Mouse (Mus musculus): Measurements from ENCODE around the gene Gimap1. TPM values are rescaled to one million over a fixed set of nuclear protein-coding genes. Genes with fewer than 3 reads are reported as not detected.

The Gimap1 gene
- polyA plus RNA-seq, 1 experiment from 2014 or later: 19.7 TPM

DNA sequence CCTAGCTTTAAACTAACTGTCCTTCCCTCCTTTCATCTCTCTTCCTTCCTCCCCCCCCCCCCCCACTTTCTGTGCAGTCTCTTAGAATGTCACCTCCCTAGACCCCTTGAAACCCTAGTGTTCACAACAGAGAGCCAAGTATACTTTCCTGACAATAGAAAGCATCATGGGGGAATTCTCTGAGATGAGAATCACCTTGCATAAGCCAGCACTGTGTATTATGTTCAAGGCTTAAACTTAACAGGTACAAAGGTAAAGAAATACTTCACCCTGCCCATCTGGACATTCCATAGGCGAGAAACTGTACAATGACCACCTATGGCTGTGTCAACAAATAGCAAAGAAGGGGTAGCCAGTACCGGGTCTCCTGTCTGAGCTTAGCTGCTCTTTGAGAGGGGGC is 6.6 kb downstream of the Gimap1 start:
- Histone ChIP-seq H3K4me1 (ENCODE audit: control insufficient read depth, insufficient read depth, low read length) (peaks cover 16% of the 10 kb centered on the region), H3K27ac (ENCODE audit: low read length) (peak overlapping the region; percentile 57), H3K27me3 (ENCODE audit: control insufficient read depth, insufficient read depth, low read length) (peaks cover 15% of the 10 kb centered on the region), H3K9me3 (replicated peaks; ENCODE audit: control insufficient read depth, low read length) (no peaks in the 10 kb centered on the region), H3K36me3 (ENCODE audit: control insufficient read depth, insufficient read depth, low read length) (no peaks in the 10 kb centered on the region), H3K4me2 (ENCODE audit: low read depth, low read length) (0 out of 2 replicates have a peak overlapping the region, but pooled peaks have one; percentile 5), H3K4me3 (replicated peaks; ENCODE audit: low read length) (no peak overlapping the region), H3K9ac (ENCODE audit: low read length) (peak overlapping the region; percentile 35; the same call in 1 of the 2 replicates)
- 44% methylated on average over 2 of the region's 2 CpGs for WGBS
- no peak for ATAC-seq (ENCODE audit: insufficient read depth, low FRiP score)

DNA sequence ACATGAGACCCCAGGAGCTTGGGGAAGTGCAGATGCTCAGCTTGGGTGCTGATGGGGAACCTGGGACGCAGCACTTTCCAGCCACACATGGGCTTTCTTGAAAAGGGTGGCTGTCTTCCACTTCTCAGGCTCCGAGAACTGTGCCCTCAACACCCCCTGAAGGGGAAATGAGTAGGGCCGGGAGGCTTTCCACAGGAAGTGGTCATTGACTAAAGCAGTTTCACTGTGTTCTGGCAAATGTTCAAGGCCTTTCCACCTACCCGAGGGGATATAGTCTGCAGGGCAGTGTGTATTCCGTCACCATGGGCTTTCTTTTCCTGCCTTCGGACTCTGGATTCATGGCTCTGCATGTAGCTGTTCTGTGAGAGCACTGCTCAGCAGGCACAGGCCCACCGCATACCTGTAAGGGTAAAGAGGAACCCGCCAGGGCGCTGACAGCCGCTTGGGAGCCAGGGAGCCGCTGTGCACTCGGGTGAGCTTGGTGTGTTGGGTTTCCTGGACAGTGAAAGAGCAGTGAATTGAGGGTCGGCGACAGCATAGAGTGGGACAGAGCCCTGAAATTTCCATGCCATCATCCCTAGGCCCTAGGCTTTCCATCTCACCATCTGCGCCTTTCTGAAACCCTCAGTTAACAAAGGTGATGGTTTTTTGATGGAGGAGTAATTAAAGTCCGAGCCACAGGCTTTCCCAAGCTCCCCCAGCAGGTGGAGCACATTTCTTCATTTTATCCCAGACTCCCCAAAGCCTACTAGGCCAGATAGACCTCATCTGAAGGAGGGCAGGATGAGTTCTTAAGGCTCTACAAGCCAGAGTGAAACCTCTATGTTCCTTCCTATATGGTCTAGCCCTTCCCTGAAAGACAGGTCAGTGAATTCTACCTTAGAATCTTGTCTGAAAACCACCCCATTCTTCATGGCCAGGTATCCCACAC is 7.4 kb downstream of the Gimap1 start, which contains the start of gene Gimap5:
Gimap5 (plus strand) TSS at position 239 of the 931 bp plus-strand sequence.
- peak within 1 kb of the TSS; percentile 18; the same call in 1 of the 2 replicates for H3K4me3 ChIP-seq (replicated peaks; ENCODE audit: low read length)
- H3K4me2 ChIP-seq (ENCODE audit: low read depth, low read length): peak within 1 kb of the TSS; percentile 24; the same call in 1 of the 2 replicates
- 43% methylated on average over 16 of the region's 16 CpGs for WGBS
- H3K36me3 ChIP-seq (ENCODE audit: control insufficient read depth, insufficient read depth, low read length): no peaks in the 10 kb centered on the region
- peak within 1 kb of the TSS; percentile 47; the same call in 1 of the 2 replicates for H3K9ac ChIP-seq (ENCODE audit: low read length)
- H3K9me3 ChIP-seq (replicated peaks; ENCODE audit: control insufficient read depth, low read length): no peaks in the 10 kb centered on the region
- H3K27me3 ChIP-seq (ENCODE audit: control insufficient read depth, insufficient read depth, low read length): peaks cover 15% of the 10 kb centered on the region
- H3K4me1 ChIP-seq (ENCODE audit: control insufficient read depth, insufficient read depth, low read length): peaks cover 16% of the 10 kb centered on the region
- no peak for ATAC-seq (ENCODE audit: insufficient read depth, low FRiP score)
- H3K27ac ChIP-seq (ENCODE audit: low read length): peak within 1 kb of the TSS; percentile 74

DNA sequence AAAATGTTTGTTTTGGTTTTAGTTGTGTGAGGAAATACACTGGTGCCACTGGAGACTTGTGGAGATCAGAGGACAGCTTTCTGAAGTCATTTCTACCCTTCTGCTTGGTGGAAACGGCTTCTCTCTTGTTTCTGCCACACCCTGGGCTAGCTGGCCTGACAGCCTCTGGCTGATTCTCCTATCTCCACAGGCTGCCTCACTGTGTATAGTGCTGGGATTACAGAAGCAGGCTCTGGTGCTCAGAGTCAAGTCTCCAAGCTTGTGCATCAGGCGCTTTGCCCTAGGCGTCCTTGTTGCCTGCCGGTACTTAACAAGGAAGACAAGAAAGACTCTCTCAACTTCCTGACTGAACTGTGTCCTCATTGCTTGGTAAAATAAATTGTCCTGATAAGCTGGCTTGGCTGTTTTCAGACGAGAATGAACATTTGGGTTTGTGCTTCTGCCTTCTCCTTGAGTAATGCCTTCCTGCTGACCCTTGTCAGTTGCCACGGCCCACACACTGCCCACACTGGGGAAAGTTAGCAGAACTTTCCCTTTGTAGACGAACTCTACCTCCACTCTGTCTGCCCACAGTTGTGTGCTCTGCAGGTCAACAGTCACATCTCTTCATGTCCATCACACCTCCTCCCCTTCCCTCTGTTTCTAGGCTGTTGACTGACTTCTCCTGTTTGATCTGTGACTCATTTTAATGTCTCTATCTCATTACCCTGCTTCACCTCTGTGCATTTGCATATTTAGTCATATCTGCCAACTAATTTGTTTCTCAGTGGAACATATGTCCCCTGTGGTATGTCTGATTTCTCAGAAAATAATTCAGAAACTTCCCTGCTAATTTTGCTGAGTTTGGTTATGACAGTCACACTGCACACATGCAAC is 8.5 kb downstream of the Gimap1 start:
- H3K4me2 ChIP-seq (ENCODE audit: low read depth, low read length): peak overlapping the region; percentile 24; the same call in 1 of the 2 replicates
- H3K27me3 ChIP-seq (ENCODE audit: control insufficient read depth, insufficient read depth, low read length): peaks cover 11% of the 10 kb centered on the region
- 36% methylated on average over 7 of the region's 7 CpGs for WGBS
- H3K9me3 ChIP-seq (replicated peaks; ENCODE audit: control insufficient read depth, low read length): no peaks in the 10 kb centered on the region
- ATAC-seq (ENCODE audit: insufficient read depth, low FRiP score): no peak
- H3K4me3 ChIP-seq (replicated peaks; ENCODE audit: low read length): peak overlapping the region; percentile 18; the same call in 1 of the 2 replicates
- H3K36me3 ChIP-seq (ENCODE audit: control insufficient read depth, insufficient read depth, low read length): no peaks in the 10 kb centered on the region
- peak overlapping the region; percentile 39; the same call in 1 of the 2 replicates for H3K9ac ChIP-seq (ENCODE audit: low read length)
- peak overlapping the region; percentile 74 for H3K27ac ChIP-seq (ENCODE audit: low read length)
- peaks cover 11% of the 10 kb centered on the region for H3K4me1 ChIP-seq (ENCODE audit: control insufficient read depth, insufficient read depth, low read length)

DNA sequence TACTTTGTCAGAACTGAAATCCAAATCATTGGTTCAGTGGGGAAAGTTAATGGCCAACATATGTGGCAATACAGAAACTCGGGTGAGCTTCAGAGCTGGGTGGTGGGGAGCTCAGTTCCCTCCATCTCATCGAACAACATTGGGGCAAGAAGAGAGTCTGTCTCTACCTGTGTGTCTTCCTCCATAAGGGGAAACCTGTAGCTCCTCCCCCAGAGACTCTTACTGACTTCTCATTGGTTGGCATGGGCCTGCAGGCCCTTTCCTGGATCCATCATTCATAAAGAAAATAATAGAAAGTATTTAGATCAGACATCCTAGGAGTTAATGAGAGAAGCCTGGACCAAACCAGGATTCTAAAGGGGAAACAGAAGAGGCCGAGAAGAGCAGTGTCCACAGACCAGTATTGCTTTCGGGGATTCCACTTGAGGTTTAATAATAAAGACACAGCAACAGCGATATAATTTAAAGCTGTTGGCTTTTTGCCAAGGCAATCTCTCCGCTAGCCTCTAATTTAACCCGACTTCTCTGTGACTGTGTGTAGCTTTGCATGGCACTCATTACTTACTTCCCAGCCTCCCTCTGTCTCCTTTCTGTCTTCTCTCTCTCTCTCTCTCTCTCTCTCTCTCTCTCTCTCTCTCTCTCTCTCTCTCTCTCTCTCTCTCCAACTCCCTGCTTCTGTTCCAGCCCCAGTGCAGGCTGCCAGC is 24.9 kb downstream of the Gimap1 start:
- Histone ChIP-seq H3K4me1 (ENCODE audit: control insufficient read depth, insufficient read depth, low read length) (no peaks in the 10 kb centered on the region), H3K9ac (ENCODE audit: low read length) (no peak overlapping the region), H3K36me3 (ENCODE audit: control insufficient read depth, insufficient read depth, low read length) (no peaks in the 10 kb centered on the region), H3K4me3 (replicated peaks; ENCODE audit: low read length) (no peak overlapping the region), H3K9me3 (replicated peaks; ENCODE audit: control insufficient read depth, low read length) (no peaks in the 10 kb centered on the region), H3K27me3 (ENCODE audit: control insufficient read depth, insufficient read depth, low read length) (no peaks in the 10 kb centered on the region), H3K27ac (ENCODE audit: low read length) (no peak overlapping the region), H3K4me2 (ENCODE audit: low read depth, low read length) (no peak overlapping the region)
- 59% methylated on average over 7 of the region's 7 CpGs for WGBS
- no peak for ATAC-seq (ENCODE audit: insufficient read depth, low FRiP score)

DNA sequence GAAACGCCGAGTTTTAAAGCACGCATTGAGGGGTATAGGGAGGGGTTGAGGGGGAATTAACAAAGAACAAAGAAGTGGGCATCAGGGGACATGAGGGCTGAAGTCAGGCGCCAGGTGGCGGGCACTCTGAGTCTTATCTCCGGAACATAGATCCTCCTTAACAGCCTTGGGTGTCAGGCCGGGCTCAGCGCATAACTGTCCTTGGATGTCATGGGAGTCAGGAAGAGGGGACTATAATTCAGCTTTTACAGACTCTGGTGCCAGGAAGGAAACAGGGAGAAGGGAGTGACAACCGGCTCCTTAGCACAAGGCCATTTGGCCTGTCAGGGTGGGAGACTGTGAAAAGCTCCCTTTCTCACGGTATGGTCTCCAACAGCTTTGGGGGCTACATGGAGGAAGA is 25.6 kb downstream of the Gimap1 start:
- H3K36me3 ChIP-seq (ENCODE audit: control insufficient read depth, insufficient read depth, low read length): no peaks in the 10 kb centered on the region
- H3K4me2 ChIP-seq (ENCODE audit: low read depth, low read length): no peak overlapping the region
- no peak overlapping the region for H3K4me3 ChIP-seq (replicated peaks; ENCODE audit: low read length)
- no peaks in the 10 kb centered on the region for H3K4me1 ChIP-seq (ENCODE audit: control insufficient read depth, insufficient read depth, low read length)
- no peak overlapping the region for H3K9ac ChIP-seq (ENCODE audit: low read length)
- no peak for ATAC-seq (ENCODE audit: insufficient read depth, low FRiP score)
- no peaks in the 10 kb centered on the region for H3K9me3 ChIP-seq (replicated peaks; ENCODE audit: control insufficient read depth, low read length)
- WGBS: 94% methylated on average over 10 of the region's 10 CpGs
- H3K27ac ChIP-seq (ENCODE audit: low read length): no peak overlapping the region
- H3K27me3 ChIP-seq (ENCODE audit: control insufficient read depth, insufficient read depth, low read length): no peaks in the 10 kb centered on the region

DNA sequence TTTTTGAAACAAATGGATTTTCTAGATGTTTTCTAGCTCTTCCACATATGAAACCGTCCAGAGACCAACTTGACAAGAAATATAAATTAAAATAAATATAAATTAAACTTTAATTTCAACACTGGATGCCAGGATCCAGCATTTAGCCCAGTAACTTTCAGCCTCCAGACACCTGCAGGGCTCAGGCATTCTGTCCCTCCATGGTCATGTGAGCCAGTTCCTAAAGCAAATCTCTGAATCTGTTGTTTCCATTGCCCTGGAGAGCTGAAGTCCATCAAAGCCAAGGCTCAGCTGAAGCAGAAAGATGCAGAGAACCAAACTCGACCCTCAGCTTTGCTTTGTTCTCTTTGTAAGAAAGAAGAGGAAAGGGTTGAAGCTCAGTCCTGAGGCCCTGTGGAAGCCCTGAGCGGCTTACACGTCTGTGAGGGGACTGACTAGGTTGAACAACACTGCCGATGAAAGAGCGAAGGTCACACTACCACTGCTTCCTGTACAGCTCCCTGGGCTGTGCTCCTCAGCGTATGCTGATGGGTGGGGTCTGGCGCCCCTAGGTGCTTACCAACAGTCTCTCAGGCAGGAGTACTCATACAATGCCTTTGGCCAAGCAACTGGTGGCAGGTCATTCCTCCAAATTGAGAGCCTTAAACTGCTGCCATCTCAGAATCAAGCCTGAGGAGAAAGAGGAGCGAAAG is 29.5 kb downstream of the Gimap1 start:
- Histone ChIP-seq H3K27ac (ENCODE audit: low read length) (no peak overlapping the region), H3K4me2 (ENCODE audit: low read depth, low read length) (no peak overlapping the region), H3K9ac (ENCODE audit: low read length) (no peak overlapping the region), H3K9me3 (replicated peaks; ENCODE audit: control insufficient read depth, low read length) (no peaks in the 10 kb centered on the region), H3K36me3 (ENCODE audit: control insufficient read depth, insufficient read depth, low read length) (no peaks in the 10 kb centered on the region), H3K4me3 (replicated peaks; ENCODE audit: low read length) (no peak overlapping the region), H3K4me1 (ENCODE audit: control insufficient read depth, insufficient read depth, low read length) (no peaks in the 10 kb centered on the region), H3K27me3 (ENCODE audit: control insufficient read depth, insufficient read depth, low read length) (no peaks in the 10 kb centered on the region)
- no peak for ATAC-seq (ENCODE audit: insufficient read depth, low FRiP score)
- WGBS: 61% methylated on average over 9 of the region's 9 CpGs

DNA sequence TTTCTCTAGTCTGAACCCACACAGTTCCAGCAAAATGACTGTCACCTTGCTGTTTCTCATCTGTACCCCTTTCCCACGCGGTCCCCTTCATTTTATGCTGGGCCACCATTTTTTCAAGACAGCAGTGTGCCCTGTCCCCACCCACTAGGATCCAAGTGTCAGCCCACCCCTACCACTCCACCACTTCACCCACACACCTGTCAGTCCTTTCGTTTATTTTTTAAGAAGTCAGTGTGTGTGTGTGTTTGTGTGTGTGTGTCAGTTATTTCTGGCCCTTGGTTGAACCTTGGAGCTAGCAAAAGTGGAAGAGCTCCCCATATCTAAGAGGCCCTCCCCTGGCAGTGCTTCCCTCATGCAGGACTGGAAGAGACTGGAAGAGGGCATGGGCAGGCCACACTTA is 30.1 kb downstream of the Gimap1 start:
- no peaks in the 10 kb centered on the region for H3K9me3 ChIP-seq (replicated peaks; ENCODE audit: control insufficient read depth, low read length)
- 72% methylated on average over 3 of the region's 3 CpGs for WGBS
- no peak overlapping the region for H3K27ac ChIP-seq (ENCODE audit: low read length)
- H3K9ac ChIP-seq (ENCODE audit: low read length): no peak overlapping the region
- ATAC-seq (ENCODE audit: insufficient read depth, low FRiP score): no peak
- H3K4me2 ChIP-seq (ENCODE audit: low read depth, low read length): no peak overlapping the region
- H3K4me1 ChIP-seq (ENCODE audit: control insufficient read depth, insufficient read depth, low read length): no peaks in the 10 kb centered on the region
- no peak overlapping the region for H3K4me3 ChIP-seq (replicated peaks; ENCODE audit: low read length)
- H3K36me3 ChIP-seq (ENCODE audit: control insufficient read depth, insufficient read depth, low read length): no peaks in the 10 kb centered on the region
- no peaks in the 10 kb centered on the region for H3K27me3 ChIP-seq (ENCODE audit: control insufficient read depth, insufficient read depth, low read length)

DNA sequence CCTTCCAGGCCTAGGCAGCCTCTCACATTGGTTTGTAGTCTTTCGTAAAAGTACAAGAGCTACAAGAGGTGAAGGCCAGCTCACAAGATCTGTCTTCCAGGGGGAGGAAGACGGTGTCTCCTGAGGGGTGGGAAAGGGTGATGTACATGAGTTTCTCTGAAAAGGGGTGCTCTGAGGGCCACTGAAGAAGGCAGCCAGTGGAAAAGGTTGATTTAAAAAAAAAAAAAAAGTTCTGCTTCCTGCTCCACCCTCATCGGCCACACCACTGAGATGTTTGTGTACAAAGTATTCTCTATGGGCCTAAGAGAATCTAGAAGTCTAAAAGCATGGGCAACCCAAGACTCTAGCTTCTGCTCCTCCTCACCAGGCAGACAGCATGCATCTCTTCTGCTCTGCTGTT is 31.8 kb downstream of the Gimap1 start, which contains the start of gene Gimap3:
Gimap3 (minus strand) TSS at position 156 of the 400 bp plus-strand sequence.
- Histone ChIP-seq H3K4me1 (ENCODE audit: control insufficient read depth, insufficient read depth, low read length) (no peaks in the 10 kb centered on the region), H3K4me3 (replicated peaks; ENCODE audit: low read length) (no peak within 1 kb of the TSS), H3K9me3 (replicated peaks; ENCODE audit: control insufficient read depth, low read length) (no peaks in the 10 kb centered on the region), H3K9ac (ENCODE audit: low read length) (no peak within 1 kb of the TSS), H3K4me2 (ENCODE audit: low read depth, low read length) (no peak within 1 kb of the TSS), H3K36me3 (ENCODE audit: control insufficient read depth, insufficient read depth, low read length) (no peaks in the 10 kb centered on the region), H3K27me3 (ENCODE audit: control insufficient read depth, insufficient read depth, low read length) (no peaks in the 10 kb centered on the region), H3K27ac (ENCODE audit: low read length) (no peak within 1 kb of the TSS)
- ATAC-seq (ENCODE audit: insufficient read depth, low FRiP score): no peak
- 89% methylated on average over 3 of the region's 3 CpGs for WGBS

Measured in stomach, embryonic 16.5 days (tissue).